Mouse (Mus musculus): Measurements from ENCODE around the gene Wdsub1. TPM values are rescaled to one million over a fixed set of nuclear protein-coding genes. Genes with fewer than 3 reads are reported as not detected.
"Not testable (repeated sequence)": the region's sequence is repeated elsewhere in the genome, so short reads cannot be mapped to it uniquely, and the experiment has no call there.

The Wdsub1 gene
- total and polyA plus RNA-seq, 2 experiments from 2014 or later = 24.1 to 84.9 TPM

DNA sequence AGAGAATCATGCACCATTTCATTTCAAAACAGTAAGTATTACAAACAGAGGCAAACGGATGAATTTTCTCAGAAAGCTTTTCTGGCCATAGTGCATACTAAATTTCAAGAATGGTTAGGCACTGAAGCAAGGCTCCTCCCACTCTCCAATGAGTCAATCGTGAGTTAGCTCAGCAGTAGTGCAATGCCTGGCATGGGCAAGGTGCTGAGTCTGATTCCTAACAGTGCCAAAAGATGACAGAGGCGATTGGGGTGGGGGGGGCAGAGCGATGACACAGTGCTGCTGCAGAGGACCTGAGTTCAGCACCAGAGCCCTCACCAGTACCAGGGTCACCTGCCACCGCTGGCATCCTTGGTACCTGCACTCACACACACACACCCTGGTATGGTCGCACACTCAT is 11.9 kb downstream of the Wdsub1 start:
- Histone ChIP-seq H3K36me3 (ENCODE audit: insufficient read depth, low read length) (no peaks in the 10 kb centered on the region), H3K4me1 (ENCODE audit: insufficient read depth, low read length) (no peaks in the 10 kb centered on the region), H3K27ac (no peak overlapping the region), H3K9ac (replicated peaks; ENCODE audit: low read length) (no peak overlapping the region), H3K4me2 (ENCODE audit: low read depth, low read length) (no peak overlapping the region), H3K4me3 (ENCODE audit: low read length) (no peak overlapping the region), H3K27me3 (ENCODE audit: insufficient read depth, low read length) (no peaks in the 10 kb centered on the region), H3K9me3 (ENCODE audit: low read length) (no peaks in the 10 kb centered on the region)
- DNase-seq (ENCODE audit: low spot score) (no peak), ATAC-seq (no peak)
- WGBS = 90% methylated on average over 6 of the region's 6 CpGs
- no peak for TF ChIP-seq CTCF (IDR thresholded peaks at IDR 0.05; ENCODE audit: low read depth)

DNA sequence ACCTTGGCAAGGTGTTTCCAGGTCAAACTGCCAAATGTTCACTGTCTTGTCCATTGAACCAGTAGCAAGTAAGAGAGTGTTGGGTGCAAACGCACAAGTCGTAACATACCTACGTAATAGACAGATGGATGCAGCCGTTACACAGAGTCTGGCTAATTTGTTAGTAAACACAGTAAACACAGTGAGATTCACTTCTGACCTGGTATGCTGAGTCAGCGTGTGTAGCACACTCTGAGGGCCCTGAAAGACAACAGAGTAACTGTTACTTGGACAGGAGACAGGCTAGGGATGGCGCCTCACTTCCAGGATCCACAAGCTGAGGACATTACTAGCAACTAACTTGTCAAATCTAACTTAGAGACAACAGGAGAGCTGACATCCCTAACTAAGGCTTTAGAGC is 19.8 kb downstream of the Wdsub1 start:
- 89% methylated on average over 6 of the region's 6 CpGs for WGBS
- ATAC-seq (no peak), DNase-seq (ENCODE audit: low spot score) (no peak)

DNA sequence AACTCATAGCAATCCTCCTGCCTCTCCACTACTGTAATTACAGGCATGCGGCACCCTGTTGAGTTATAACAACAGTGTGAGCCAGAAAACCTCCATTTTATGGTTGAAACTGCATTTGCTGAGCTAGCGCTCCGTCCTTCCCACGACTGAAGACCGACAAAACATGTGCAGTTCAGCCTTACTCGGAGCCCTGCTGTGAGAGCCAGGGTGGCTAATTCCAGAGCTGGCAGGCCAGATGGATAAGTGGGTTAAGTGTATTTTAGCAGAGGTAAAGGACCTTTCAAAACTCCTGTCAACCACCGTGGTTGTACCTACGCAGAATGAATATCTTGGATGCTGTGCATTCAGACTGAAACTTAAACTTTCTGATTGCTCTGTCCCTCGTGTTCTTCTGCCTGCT is 28.0 kb downstream of the Wdsub1 start:
- H3K27ac ChIP-seq = no peak overlapping the region
- DNase-seq (ENCODE audit: low spot score) (no peak), ATAC-seq (no peak)
- WGBS = 62% methylated on average over 9 of the region's 9 CpGs
- no peaks in the 10 kb centered on the region for H3K4me1 ChIP-seq (ENCODE audit: insufficient read depth, low read length)
- H3K4me2 ChIP-seq (ENCODE audit: low read depth, low read length) = no peak overlapping the region
- H3K9me3 ChIP-seq (ENCODE audit: low read length) = no peaks in the 10 kb centered on the region
- H3K36me3 ChIP-seq (ENCODE audit: insufficient read depth, low read length) = peaks cover 7% of the 10 kb centered on the region; the same call in 1 of the 2 replicates
- H3K4me3 ChIP-seq (ENCODE audit: low read length) = no peak overlapping the region
- no peaks in the 10 kb centered on the region for H3K27me3 ChIP-seq (ENCODE audit: insufficient read depth, low read length)
- TF ChIP-seq CTCF (IDR thresholded peaks at IDR 0.05; ENCODE audit: low read depth) = no peak
- no peak overlapping the region for H3K9ac ChIP-seq (replicated peaks; ENCODE audit: low read length)

More for the DNA sequence above, 19.8 kb downstream of the Wdsub1 start:
- no peak overlapping the region for H3K4me2 ChIP-seq (ENCODE audit: low read depth, low read length)
- no peaks in the 10 kb centered on the region for H3K9me3 ChIP-seq (ENCODE audit: low read length)
- no peak for TF ChIP-seq CTCF (IDR thresholded peaks at IDR 0.05; ENCODE audit: low read depth)
- no peaks in the 10 kb centered on the region for H3K36me3 ChIP-seq (ENCODE audit: insufficient read depth, low read length)
- H3K9ac ChIP-seq (replicated peaks; ENCODE audit: low read length) = no peak overlapping the region
- H3K4me1 ChIP-seq (ENCODE audit: insufficient read depth, low read length) = no peaks in the 10 kb centered on the region
- H3K4me3 ChIP-seq (ENCODE audit: low read length) = no peak overlapping the region
- H3K27ac ChIP-seq = no peak overlapping the region
- no peaks in the 10 kb centered on the region for H3K27me3 ChIP-seq (ENCODE audit: insufficient read depth, low read length)

DNA sequence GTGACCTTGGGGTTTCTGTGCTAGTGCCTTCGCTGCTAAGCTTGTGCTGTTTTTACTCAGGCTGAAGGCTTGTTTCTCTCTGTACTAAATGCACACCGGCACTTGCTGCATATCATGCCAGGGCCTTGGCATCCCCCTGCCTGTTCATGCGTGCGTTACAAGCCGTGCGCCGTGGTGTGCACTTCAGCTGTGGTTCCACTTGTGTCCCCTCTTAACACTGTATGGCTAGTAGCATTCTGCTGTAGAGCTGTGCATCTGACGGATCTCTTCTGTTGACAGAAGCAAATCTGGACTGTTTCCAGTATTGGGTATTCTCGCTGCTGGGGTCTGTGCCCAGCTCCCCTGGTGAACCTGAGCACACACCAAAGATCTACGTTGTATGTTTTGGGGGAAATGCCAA is 28.8 kb downstream of the Wdsub1 start:
- ATAC-seq (peak; percentile 21; the same call in 1 of the 2 replicates), DNase-seq (ENCODE audit: low spot score) (no peak)
- Histone ChIP-seq H3K9ac (replicated peaks; ENCODE audit: low read length) (no peak overlapping the region), H3K4me1 (ENCODE audit: insufficient read depth, low read length) (no peaks in the 10 kb centered on the region), H3K4me2 (ENCODE audit: low read depth, low read length) (no peak overlapping the region), H3K27ac (no peak overlapping the region; the same call in 1 of the 2 replicates), H3K27me3 (ENCODE audit: insufficient read depth, low read length) (no peaks in the 10 kb centered on the region), H3K9me3 (ENCODE audit: low read length) (no peaks in the 10 kb centered on the region), H3K36me3 (ENCODE audit: insufficient read depth, low read length) (peaks cover 7% of the 10 kb centered on the region; the same call in 1 of the 2 replicates), H3K4me3 (ENCODE audit: low read length) (no peak overlapping the region)
- 0 out of 2 replicates have a peak, but pooled peaks have one; percentile 16 for TF ChIP-seq CTCF (IDR thresholded peaks at IDR 0.05; ENCODE audit: low read depth)
- WGBS = 67% methylated on average over 10 of the region's 10 CpGs

GRCm38 (mm10) chr2:59852916-59853315 is 29.5 kb downstream of the Wdsub1 start:
- TF ChIP-seq CTCF (IDR thresholded peaks at IDR 0.05; ENCODE audit: low read depth) = no peak
- ATAC-seq = no peak
- DNase-seq (ENCODE audit: low spot score) = no peak
- Histone ChIP-seq H3K27me3 (ENCODE audit: insufficient read depth, low read length) (no peaks in the 10 kb centered on the region), H3K27ac (no peak overlapping the region; the same call in 1 of the 2 replicates), H3K36me3 (ENCODE audit: insufficient read depth, low read length) (peaks cover 7% of the 10 kb centered on the region; the same call in 1 of the 2 replicates), H3K9ac (replicated peaks; ENCODE audit: low read length) (no peak overlapping the region), H3K4me3 (ENCODE audit: low read length) (no peak overlapping the region), H3K4me2 (ENCODE audit: low read depth, low read length) (no peak overlapping the region), H3K9me3 (ENCODE audit: low read length) (no peaks in the 10 kb centered on the region), H3K4me1 (ENCODE audit: insufficient read depth, low read length) (no peaks in the 10 kb centered on the region)
- WGBS = 63% methylated on average over 11 of the region's 11 CpGs

DNA sequence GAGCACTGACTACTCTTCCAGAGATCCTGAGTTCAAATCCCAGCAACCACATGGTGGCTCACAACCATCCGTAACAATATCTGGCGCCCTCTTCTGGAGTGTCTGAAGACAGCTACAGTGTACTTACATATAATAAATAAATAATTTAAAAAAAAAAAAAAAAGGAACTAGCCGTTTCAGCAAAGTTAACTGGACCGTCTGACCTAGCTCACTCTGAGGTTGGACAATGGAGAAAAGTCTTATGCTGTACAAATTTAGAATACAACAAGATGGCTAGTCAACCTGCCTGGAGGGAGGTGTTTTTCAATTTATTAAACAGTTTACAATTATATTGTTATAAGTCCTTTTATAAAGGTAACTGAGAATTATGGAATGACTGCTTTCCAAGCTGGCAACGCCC is 30.5 kb downstream of the Wdsub1 start:
- not testable (repeated sequence) for H3K4me1 ChIP-seq (ENCODE audit: insufficient read depth, low read length); H3K4me3 ChIP-seq (ENCODE audit: low read length); H3K27ac ChIP-seq; H3K36me3 ChIP-seq (ENCODE audit: insufficient read depth, low read length); H3K9ac ChIP-seq (replicated peaks; ENCODE audit: low read length); H3K27me3 ChIP-seq (ENCODE audit: insufficient read depth, low read length); H3K9me3 ChIP-seq (ENCODE audit: low read length); H3K4me2 ChIP-seq (ENCODE audit: low read depth, low read length); ATAC-seq; DNase-seq (ENCODE audit: low spot score)
- WGBS = 92% methylated on average over 3 of the region's 5 CpGs

- Histone ChIP-seq H3K27ac (no peak overlapping the region), H3K27me3 (ENCODE audit: insufficient read depth, low read length) (no peaks in the 10 kb centered on the region), H3K9me3 (ENCODE audit: low read length) (no peaks in the 10 kb centered on the region), H3K4me2 (ENCODE audit: low read depth, low read length) (no peak overlapping the region), H3K4me3 (ENCODE audit: low read length) (no peak overlapping the region), H3K4me1 (ENCODE audit: insufficient read depth, low read length) (no peaks in the 10 kb centered on the region), H3K9ac (replicated peaks; ENCODE audit: low read length) (no peak overlapping the region), H3K36me3 (ENCODE audit: insufficient read depth, low read length) (peaks cover 6% of the 10 kb centered on the region; the same call in 1 of the 2 replicates)
- 87% methylated on average over 6 of the region's 6 CpGs for WGBS
- TF ChIP-seq CTCF (IDR thresholded peaks at IDR 0.05; ENCODE audit: low read depth) = no peak
- ATAC-seq (no peak), DNase-seq (ENCODE audit: low spot score) (no peak)
These were observed 38.5 kb downstream of the Wdsub1 start for GRCm38 (mm10) chr2:59843848-59844247.

All from hindbrain, postnatal 0 days (tissue).